1 mouse cellular context compared by ENCODE assay signal in genomic region chr16:20611357-20612227, GRCm38 (mm10).
TF ChIP-seq lines count a peak whose summit lies in the region.

Eef1akmt4 (plus strand) TSS chr16:20611593.
Gm49333 (plus strand) TSS chr16:20611610.
Alg3 (minus strand) TSS chr16:20611735.

TF ChIP-seq in CH12.LX, 34 proteins besides CTCF, POLR2A, EP300 and RAD21 (continued from another document):
- TF ChIP-seq MAX (IDR thresholded peaks at IDR 0.05; ENCODE audit: low read length) (peak; percentile 100), USF1 (IDR thresholded peaks at IDR 0.05; ENCODE audit: low read depth, low read length) (no peak), UBTF (IDR thresholded peaks at IDR 0.05; ENCODE audit: low read depth, low read length) (no peak), JUND (conservative IDR thresholded peaks at IDR 0.05; ENCODE audit: low read depth, low read length) (0 out of 2 replicates have a peak, but pooled peaks have one; percentile 30), CHD1 (IDR thresholded peaks at IDR 0.05; ENCODE audit: low read depth, low read length) (peak; percentile 83; the same call in 1 of the 2 replicates), BHLHE40 (IDR thresholded peaks at IDR 0.05; ENCODE audit: low read depth, low read length) (peak; percentile 92), NELFE (IDR thresholded peaks at IDR 0.05; ENCODE audit: low read depth, low read length) (peak; percentile 82), KAT2A (IDR thresholded peaks at IDR 0.05; ENCODE audit: insufficient replicate concordance, low read length) (no peak), E2F4 (IDR thresholded peaks at IDR 0.05; ENCODE audit: insufficient replicate concordance, low read depth, low read length) (0 out of 2 replicates have a peak, but pooled peaks have one; percentile 80), MXI1 (IDR thresholded peaks at IDR 0.05; ENCODE audit: low read depth, low read length) (peak; percentile 100), SMC3 (IDR thresholded peaks at IDR 0.05; ENCODE audit: low read depth, low read length) (no peak), ELF1 (IDR thresholded peaks at IDR 0.05; ENCODE audit: low read depth, low read length) (0 out of 2 replicates have a peak, but pooled peaks have one; percentile 48)
